Mouse (Mus musculus) embryonic facial prominence, embryonic 15.5 days (tissue): ENCODE results near the gene Lmna. TPM values are rescaled to one million over a fixed set of nuclear protein-coding genes. Genes with fewer than 3 reads are reported as not detected.

Experiments
- ATAC-seq: fragments of 200-750 bp; cut with Nextera tagmentation; 2 replicates; pipeline ENCODE4 v1.8.0; 2017; ENCODE audit warnings: low read depth, moderate TSS enrichment; ENCODE audit not compliant: insufficient number of reproducible peaks, low FRiP score, low TSS enrichment
- H3K27ac ChIP-seq: fragments of 300-500 bp; sonication (generic); replicated peaks from 2 replicates; pipeline ENCODE4 v1.5.1; 2015; ENCODE audit warnings: mild to moderate bottlenecking, inconsistent platforms
- H3K27me3 ChIP-seq: fragments of 300-500 bp; sonication (generic); 2 replicates; pipeline ENCODE4 v1.6.1; 2015; ENCODE audit warnings: inconsistent platforms
- H3K36me3 ChIP-seq: fragments of 300-500 bp; sonication (generic); 2 replicates; pipeline ENCODE4 v1.6.1; 2015; ENCODE audit warnings: mild to moderate bottlenecking, inconsistent platforms
- H3K4me1 ChIP-seq: fragments of 300-500 bp; sonication (generic); 2 replicates; pipeline ENCODE4 v1.6.1; 2015; ENCODE audit warnings: inconsistent platforms
- H3K4me2 ChIP-seq: fragments of 300-500 bp; sonication (generic); replicated peaks from 2 replicates; pipeline ENCODE4 v1.6.1; 2015; ENCODE audit warnings: mild to moderate bottlenecking, inconsistent platforms
- H3K4me3 ChIP-seq: fragments of 300-500 bp; sonication (generic); replicated peaks from 2 replicates; pipeline ENCODE4 v1.5.1; 2015; ENCODE audit warnings: mild to moderate bottlenecking, inconsistent platforms
- H3K9ac ChIP-seq: fragments of 300-500 bp; sonication (generic); 2 replicates; pipeline ENCODE4 v1.6.1; 2015; ENCODE audit warnings: inconsistent platforms
- H3K9me3 ChIP-seq: fragments of 300-500 bp; sonication (generic); replicated peaks from 2 replicates; pipeline ENCODE4 v1.6.1; 2016; ENCODE audit warnings: inconsistent platforms
- WGBS: fragments of 180-500 bp; shearing (Covaris S2); methylation state at CpG from one replicate; pipeline ENCODE4 v1.1.7; 2015; 5-methylcytosine and 5-hydroxymethylcytosine counted together
- polyA plus RNA-seq: library from polyadenylated mRNA; unstranded; fragments of >200 nt; fragmentation: Nextera tagmentation; extraction: Ambion mirVana; gene quantifications from 2 replicates; pipeline ENCODE4 v1.2.1, GENCODE M21; 2015

Gene Lmna
- polyA plus RNA-seq, 1 experiment from 2014 or later, result 625 TPM

- H3K9me3 ChIP-seq, result no peaks in the 10 kb centered on the region
- WGBS, result 45% methylated on average over 9 of the region's 9 CpGs
- no peak overlapping the region for H3K4me3 ChIP-seq
- H3K27me3 ChIP-seq, result no peaks in the 10 kb centered on the region
- H3K4me2 ChIP-seq, result peak overlapping the region; percentile 21; the same call in 1 of the 2 replicates
- ATAC-seq, result no peak
- H3K27ac ChIP-seq, result peak overlapping the region; percentile 98
- peaks cover 35% of the 10 kb centered on the region for H3K36me3 ChIP-seq
- H3K4me1 ChIP-seq, result peaks cover 86% of the 10 kb centered on the region
- 0 out of 2 replicates have a peak overlapping the region, but pooled peaks have one; percentile 5 for H3K9ac ChIP-seq
Measured at GRCm38 (mm10) chr3:88494836-88495628, 14.7 kb downstream of the Lmna start.

- H3K4me1 ChIP-seq, result peaks cover 90% of the 10 kb centered on the region
- WGBS, result 47% methylated on average over 11 of the region's 11 CpGs
- H3K36me3 ChIP-seq, result peaks cover 33% of the 10 kb centered on the region
- H3K9ac ChIP-seq, result no peak overlapping the region
- H3K4me2 ChIP-seq, result peak overlapping the region; percentile 69
- H3K9me3 ChIP-seq, result no peaks in the 10 kb centered on the region
- peak overlapping the region; percentile 39 for H3K4me3 ChIP-seq
- ATAC-seq, result no peak
- no peaks in the 10 kb centered on the region for H3K27me3 ChIP-seq
- H3K27ac ChIP-seq, result peak overlapping the region; percentile 98
Measured at GRCm38 (mm10) chr3:88493706-88494582, 15.8 kb downstream of the Lmna start.

- Histone ChIP-seq H3K27me3 (no peaks in the 10 kb centered on the region), H3K4me1 (peaks cover 69% of the 10 kb centered on the region), H3K27ac (no peak overlapping the region), H3K4me3 (no peak overlapping the region), H3K9ac (no peak overlapping the region), H3K4me2 (no peak overlapping the region), H3K9me3 (no peaks in the 10 kb centered on the region), H3K36me3 (peaks cover 57% of the 10 kb centered on the region)
- ATAC-seq, result no peak
- WGBS, result 67% methylated on average over 1 of the region's 1 CpGs
Measured at GRCm38 (mm10) chr3:88487396-88487795, 22.4 kb downstream of the Lmna start.

- H3K36me3 ChIP-seq, result peaks cover 62% of the 10 kb centered on the region
- WGBS, result 74% methylated on average over 4 of the region's 4 CpGs
- H3K27me3 ChIP-seq, result no peaks in the 10 kb centered on the region
- H3K4me2 ChIP-seq, result no peak overlapping the region
- H3K9ac ChIP-seq, result no peak overlapping the region
- H3K9me3 ChIP-seq, result no peaks in the 10 kb centered on the region
- H3K27ac ChIP-seq, result no peak overlapping the region
- peaks cover 71% of the 10 kb centered on the region for H3K4me1 ChIP-seq
- ATAC-seq, result no peak
- H3K4me3 ChIP-seq, result no peak overlapping the region
Measured at GRCm38 (mm10) chr3:88486887-88487286, 22.9 kb downstream of the Lmna start.

- Histone ChIP-seq H3K27me3 (no peaks in the 10 kb centered on the region), H3K9me3 (no peaks in the 10 kb centered on the region), H3K4me2 (no peak overlapping the region), H3K4me1 (peaks cover 66% of the 10 kb centered on the region), H3K4me3 (no peak overlapping the region), H3K9ac (no peak overlapping the region), H3K36me3 (peaks cover 70% of the 10 kb centered on the region), H3K27ac (no peak overlapping the region)
- WGBS, result 73% methylated on average over 5 of the region's 5 CpGs
- no peak for ATAC-seq
Measured at GRCm38 (mm10) chr3:88486043-88486442, 23.7 kb downstream of the Lmna start.

- Histone ChIP-seq H3K9me3 (no peaks in the 10 kb centered on the region), H3K9ac (no peak overlapping the region), H3K4me1 (peaks cover 53% of the 10 kb centered on the region), H3K4me2 (no peak overlapping the region), H3K4me3 (no peak overlapping the region), H3K27ac (0 out of 2 replicates have a peak overlapping the region, but pooled peaks have one; percentile 48), H3K36me3 (peaks cover 83% of the 10 kb centered on the region), H3K27me3 (no peaks in the 10 kb centered on the region)
- ATAC-seq, result no peak
- WGBS, result 38% methylated on average over 39 of the region's 39 CpGs
Measured at GRCm38 (mm10) chr3:88484597-88485316, 25.0 kb downstream of the Lmna start.

- no peaks in the 10 kb centered on the region for H3K27me3 ChIP-seq
- H3K9me3 ChIP-seq, result no peaks in the 10 kb centered on the region
- H3K4me2 ChIP-seq, result no peak overlapping the region
- no peak overlapping the region for H3K27ac ChIP-seq
- H3K36me3 ChIP-seq, result peaks cover 83% of the 10 kb centered on the region
- H3K4me1 ChIP-seq, result peaks cover 42% of the 10 kb centered on the region
- WGBS, result 11% methylated on average over 5 of the region's 5 CpGs
- no peak overlapping the region for H3K4me3 ChIP-seq
- H3K9ac ChIP-seq, result no peak overlapping the region
- ATAC-seq, result peak; percentile 30; the same call in 1 of the 2 replicates
Measured at GRCm38 (mm10) chr3:88483621-88484020, 26.1 kb downstream of the Lmna start.

GRCm38 (mm10) chr3:88483141-88483540 lies 26.6 kb downstream of the Lmna start:
- Histone ChIP-seq H3K27ac (no peak overlapping the region), H3K27me3 (no peaks in the 10 kb centered on the region)
- ATAC-seq, result no peak

GRCm38 (mm10) chr3:88482336-88482735 lies 27.4 kb downstream of the Lmna start:
- Histone ChIP-seq H3K4me3 (no peak overlapping the region), H3K36me3 (peaks cover 74% of the 10 kb centered on the region), H3K4me2 (no peak overlapping the region), H3K27ac (no peak overlapping the region), H3K9ac (no peak overlapping the region), H3K9me3 (no peaks in the 10 kb centered on the region), H3K27me3 (no peaks in the 10 kb centered on the region), H3K4me1 (peaks cover 36% of the 10 kb centered on the region)
- 43% methylated on average over 18 of the region's 18 CpGs for whole genome bisulfite sequencing
- no peak for ATAC-seq

More at GRCm38 (mm10) chr3:88483141-88483540, 26.6 kb downstream of the Lmna start:
- H3K4me3 ChIP-seq, result no peak overlapping the region
- peaks cover 37% of the 10 kb centered on the region for H3K4me1 ChIP-seq
- peaks cover 82% of the 10 kb centered on the region for H3K36me3 ChIP-seq
- no peaks in the 10 kb centered on the region for H3K9me3 ChIP-seq
- H3K4me2 ChIP-seq, result no peak overlapping the region
- H3K9ac ChIP-seq, result no peak overlapping the region
- WGBS, result 76% methylated on average over 8 of the region's 8 CpGs

GRCm38 (mm10) chr3:88481372-88482040 lies 28.2 kb downstream of the Lmna start:
- no peak overlapping the region for H3K4me2 ChIP-seq
- WGBS, result 39% methylated on average over 8 of the region's 8 CpGs
- peaks cover 66% of the 10 kb centered on the region for H3K36me3 ChIP-seq
- no peak for ATAC-seq
- H3K9ac ChIP-seq, result no peak overlapping the region
- H3K4me1 ChIP-seq, result peaks cover 28% of the 10 kb centered on the region
- no peaks in the 10 kb centered on the region for H3K27me3 ChIP-seq
- H3K4me3 ChIP-seq, result no peak overlapping the region
- no peaks in the 10 kb centered on the region for H3K9me3 ChIP-seq
- no peak overlapping the region for H3K27ac ChIP-seq
